Mouse (Mus musculus) liver, embryonic 11.5 days (tissue): ENCODE measurements around the gene Clec2l. TPM values are rescaled to one million over a fixed set of nuclear protein-coding genes. Genes with fewer than 3 reads are reported as not detected.

ENCODE experiments used
- ATAC-seq: fragments of 200-750 bp; cut with Nextera tagmentation; replicated peaks from 2 replicates; pipeline ENCODE4 v1.8.0; 2017; ENCODE audit warnings: moderate number of reproducible peaks, mild to moderate bottlenecking, moderate TSS enrichment, moderate library complexity; ENCODE audit not compliant: low FRiP score
- DNase-seq: peaks from one replicate; pipeline ENCODE4 v3.0.0-alpha.2; 2017; ENCODE audit warnings: low spot score
- H3K27ac ChIP-seq: fragments of 300-500 bp; sonication (generic); 2 replicates; pipeline ENCODE4 v1.5.1; 2014; ENCODE audit warnings: mild to moderate bottlenecking, low read depth, low read length, control low read depth
- H3K27me3 ChIP-seq: fragments of 300-500 bp; sonication (generic); replicated peaks from 2 replicates; pipeline ENCODE4 v1.6.1; 2014; ENCODE audit warnings: low read length, mixed read lengths; ENCODE audit not compliant: control insufficient read depth, insufficient read depth
- H3K36me3 ChIP-seq: fragments of 300-500 bp; sonication (generic); 2 replicates; pipeline ENCODE4 v1.6.1; 2014; ENCODE audit warnings: mild to moderate bottlenecking, low read length, moderate library complexity, mixed read lengths; ENCODE audit not compliant: control insufficient read depth, insufficient read depth
- H3K4me1 ChIP-seq: fragments of 300-500 bp; sonication (generic); replicated peaks from 2 replicates; pipeline ENCODE4 v1.6.1; 2014; ENCODE audit warnings: low read length, mixed read lengths; ENCODE audit not compliant: control insufficient read depth, insufficient read depth
- H3K4me2 ChIP-seq: fragments of 300-500 bp; sonication (generic); 2 replicates; pipeline ENCODE4 v1.6.1; 2014; ENCODE audit warnings: mild to moderate bottlenecking, control low read depth, moderate library complexity
- H3K4me3 ChIP-seq: fragments of 300-500 bp; sonication (generic); 2 replicates; pipeline ENCODE4 v1.5.1; 2014; ENCODE audit warnings: low read depth, low read length, control low read depth
- H3K9ac ChIP-seq: fragments of 300-500 bp; sonication (generic); 2 replicates; pipeline ENCODE4 v1.6.1; 2014; ENCODE audit warnings: low read depth, low read length, control low read depth
- H3K9me3 ChIP-seq: fragments of 300-500 bp; sonication (generic); 2 replicates; pipeline ENCODE4 v1.6.1; 2016; ENCODE audit warnings: low read length, inconsistent platforms, mixed read lengths; ENCODE audit not compliant: control insufficient read depth
- WGBS: fragments of 180-500 bp; shearing (Covaris S2); extraction: QIAGEN DNeasy Blood & Tissue Kit; methylation state at CpG from one replicate; pipeline ENCODE4 v1.1.7; 2014; 5-methylcytosine and 5-hydroxymethylcytosine counted together
- polyA plus RNA-seq: library from polyadenylated mRNA; unstranded; fragments of >200 nt; fragmentation: Nextera tagmentation; extraction: Ambion mirVana; gene quantifications from 2 replicates; pipeline ENCODE4 v1.2.1, GENCODE M21; 2014

Clec2l gene
- polyA plus RNA-seq, 1 experiment from 2014 or later, result 0.43 TPM

DNA sequence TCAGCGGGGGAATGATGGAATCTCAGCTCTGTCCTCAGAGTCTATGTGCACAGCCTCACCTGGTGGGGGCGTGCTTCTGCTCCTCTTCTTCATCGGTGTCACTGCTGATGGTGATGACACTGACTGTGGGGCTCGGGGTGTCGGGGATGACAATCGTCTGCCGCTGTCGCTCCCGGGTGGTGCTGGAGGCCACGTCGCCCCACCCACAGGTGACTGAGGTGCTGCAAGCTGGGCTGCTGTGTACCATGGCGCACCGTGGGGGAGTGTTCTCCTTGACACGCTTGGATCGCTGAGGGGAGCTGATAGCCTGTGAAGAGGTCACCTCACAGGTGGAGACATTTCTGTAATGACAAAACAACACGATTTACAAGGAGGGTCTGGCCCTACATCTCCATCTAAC, 53.0 kb downstream of the Clec2l start:
- no peak for ATAC-seq
- Histone ChIP-seq H3K4me2 (no peak overlapping the region), H3K27ac (no peak overlapping the region), H3K4me1 (no peaks in the 10 kb centered on the region; the same call in 1 of the 2 replicates), H3K4me3 (no peak overlapping the region), H3K9ac (no peak overlapping the region), H3K9me3 (no peaks in the 10 kb centered on the region), H3K36me3 (peaks cover 60% of the 10 kb centered on the region), H3K27me3 (no peaks in the 10 kb centered on the region)
- 90% methylated on average over 16 of the region's 16 CpGs for WGBS
- no peak for DNase-seq

DNA sequence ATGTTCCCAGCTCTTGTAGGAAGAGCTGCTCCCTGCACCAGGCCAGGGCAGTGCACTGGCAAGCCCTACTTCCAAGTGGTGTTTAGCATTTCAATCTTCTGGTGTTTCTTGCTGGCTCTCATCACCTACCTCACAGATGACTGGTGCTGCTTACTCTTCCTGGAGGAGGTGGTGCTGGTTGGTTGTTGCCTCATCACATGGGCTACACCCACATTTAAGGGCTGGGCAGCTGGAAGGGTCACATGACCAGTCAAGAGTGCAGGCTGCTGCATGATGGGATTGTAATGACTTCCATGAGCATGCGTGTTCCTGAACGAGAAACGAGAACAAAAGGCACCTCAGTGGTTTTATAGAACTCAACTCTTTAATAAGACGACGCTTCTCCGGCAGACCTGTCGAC, 55.8 kb downstream of the Clec2l start:
- DNase-seq (no peak), ATAC-seq (no peak)
- Histone ChIP-seq H3K27ac (no peak overlapping the region), H3K27me3 (no peaks in the 10 kb centered on the region), H3K9me3 (no peaks in the 10 kb centered on the region), H3K36me3 (peaks cover 55% of the 10 kb centered on the region), H3K4me1 (no peaks in the 10 kb centered on the region; the same call in 1 of the 2 replicates), H3K9ac (no peak overlapping the region), H3K4me2 (no peak overlapping the region), H3K4me3 (no peak overlapping the region)
- 95% methylated on average over 7 of the region's 7 CpGs for WGBS

DNA sequence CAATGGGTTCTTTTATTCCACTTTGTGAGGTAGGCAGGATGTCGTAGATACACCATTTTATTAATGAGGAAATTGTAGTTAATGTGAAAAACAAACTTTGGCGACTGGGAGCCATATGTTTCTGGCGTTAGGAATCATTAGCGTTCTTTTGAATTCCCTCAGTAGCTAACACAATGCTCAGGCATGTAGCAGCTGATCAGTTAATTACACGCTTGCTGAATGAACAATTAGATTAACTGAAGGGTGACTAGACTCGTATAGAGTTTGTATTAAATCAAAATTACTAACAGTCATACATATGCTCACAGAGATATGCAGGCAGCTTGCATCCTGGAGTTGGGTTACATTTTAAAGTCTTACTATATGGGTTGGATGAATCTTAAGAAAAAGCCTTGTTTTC, 56.4 kb downstream of the Clec2l start:
- Histone ChIP-seq H3K27ac (no peak overlapping the region), H3K4me2 (no peak overlapping the region), H3K4me1 (no peaks in the 10 kb centered on the region; the same call in 1 of the 2 replicates), H3K27me3 (no peaks in the 10 kb centered on the region), H3K36me3 (peaks cover 53% of the 10 kb centered on the region), H3K4me3 (no peak overlapping the region), H3K9ac (no peak overlapping the region), H3K9me3 (no peaks in the 10 kb centered on the region)
- DNase-seq (no peak), ATAC-seq (no peak)
- WGBS, result 91% methylated on average over 6 of the region's 6 CpGs

DNA sequence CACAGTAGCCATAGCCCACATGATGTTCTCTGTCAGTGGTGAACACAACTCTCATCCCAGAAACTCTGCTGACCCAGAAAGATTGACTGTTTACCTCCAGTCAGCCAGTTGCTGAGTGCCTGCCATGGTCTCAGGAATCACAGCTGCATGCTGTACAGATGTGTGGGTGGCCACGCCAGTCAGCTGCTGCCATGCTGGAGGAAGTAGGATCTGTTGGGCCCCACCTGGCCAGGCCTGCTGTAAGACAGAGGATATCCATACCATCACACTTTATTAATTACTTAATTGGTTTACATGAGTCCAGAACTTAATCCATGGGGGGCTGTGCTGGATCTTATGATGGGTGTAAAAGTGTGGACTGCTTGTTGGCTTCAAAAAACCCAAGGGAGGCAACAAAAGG, 58.5 kb downstream of the Clec2l start:
- no peak overlapping the region for H3K27ac ChIP-seq
- no peak overlapping the region for H3K9ac ChIP-seq
- 89% methylated on average over 1 of the region's 1 CpGs for WGBS
- no peaks in the 10 kb centered on the region for H3K4me1 ChIP-seq
- DNase-seq (no peak), ATAC-seq (no peak)
- no peaks in the 10 kb centered on the region for H3K9me3 ChIP-seq
- no peak overlapping the region for H3K4me3 ChIP-seq
- no peak overlapping the region for H3K4me2 ChIP-seq
- H3K27me3 ChIP-seq, result no peaks in the 10 kb centered on the region
- H3K36me3 ChIP-seq, result peaks cover 32% of the 10 kb centered on the region

DNA sequence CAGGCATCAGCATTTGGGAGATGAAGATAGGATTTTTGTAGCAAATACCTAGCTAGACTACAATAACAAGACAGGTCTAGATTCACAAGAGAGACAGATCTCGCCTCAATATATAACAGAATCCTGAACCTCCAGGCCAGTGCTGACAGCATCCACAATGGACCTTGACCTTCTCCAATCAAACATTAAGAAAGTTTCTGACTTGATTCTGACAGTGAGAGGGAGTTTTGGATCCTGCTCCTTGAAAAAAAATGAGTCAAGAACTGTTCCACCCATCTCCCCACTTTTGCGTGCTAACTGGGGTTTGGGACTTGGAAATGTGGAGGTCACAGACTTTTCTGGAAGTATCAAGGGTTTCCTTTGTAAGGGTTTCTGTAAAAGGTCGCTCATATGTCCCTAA, 62.6 kb downstream of the Clec2l start:
- DNase-seq (no peak), ATAC-seq (no peak)
- Histone ChIP-seq H3K27me3 (no peaks in the 10 kb centered on the region), H3K9me3 (no peaks in the 10 kb centered on the region), H3K4me2 (no peak overlapping the region), H3K4me1 (no peaks in the 10 kb centered on the region), H3K27ac (no peak overlapping the region), H3K9ac (no peak overlapping the region), H3K4me3 (no peak overlapping the region), H3K36me3 (peaks cover 24% of the 10 kb centered on the region)
- 91% methylated on average over 3 of the region's 3 CpGs for WGBS

Other genes starting within 250 kb of the Clec2l start
- 12.3 and 14.5 TPM in 2 replicates for gene Ubn2, start 229.1 kb upstream of the Clec2l start, polyA plus RNA-seq
- gene Fmc1, start 129.6 kb upstream of the Clec2l start, polyA plus RNA-seq, result 141 and 146 TPM in 2 replicates
- gene Luc7l2, start 111.7 kb upstream of the Clec2l start, polyA plus RNA-seq, result 39.7 and 46.2 TPM in 2 replicates
- gene Klrg2, start 25.8 kb upstream of the Clec2l start, polyA plus RNA-seq, result 0.05 and 0.12 TPM in 2 replicates
- 11.5 and 12.0 TPM in 2 replicates for gene Tbxas1, start 212.3 kb downstream of the Clec2l start, polyA plus RNA-seq
- gene Hipk2, start 213.1 kb downstream of the Clec2l start, polyA plus RNA-seq, result 21.4 and 27.4 TPM in 2 replicates